Mouse (Mus musculus): ENCODE measurements around the gene Gm9736.
"Not testable (repeated sequence)": the region's sequence is repeated elsewhere in the genome, so short reads cannot be mapped to it uniquely, and the experiment has no call there.

DNA sequence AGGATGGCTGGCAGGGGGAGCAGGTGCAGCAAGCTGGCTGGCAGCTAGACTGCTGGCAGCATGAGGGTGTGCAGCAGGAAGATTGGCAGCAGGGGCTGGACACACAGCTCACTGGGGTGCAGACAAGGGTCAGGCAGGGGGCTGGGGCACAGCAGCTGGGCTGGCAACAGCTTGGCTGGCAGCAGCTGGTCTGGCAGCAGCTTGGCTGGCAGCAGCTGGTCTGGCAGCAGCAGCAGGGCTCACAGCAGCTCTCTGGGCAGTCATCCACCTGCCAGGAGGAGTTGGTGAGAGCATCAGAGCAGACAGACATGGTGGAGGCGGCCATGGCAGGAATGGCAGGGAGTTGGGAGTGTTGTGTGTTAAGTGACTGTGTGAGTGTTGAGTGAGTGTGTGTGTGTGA is 36.7 kb upstream of the Gm9736 start, which contains the start of gene Gm7137:
- TF ChIP-seq POLR2A (IDR thresholded peaks at IDR 0.05; ENCODE audit: borderline replicate concordance, insufficient read depth, low read length); CTCF (IDR thresholded peaks at IDR 0.05; ENCODE audit: borderline replicate concordance, insufficient read depth, low read depth, low read length): not testable (repeated sequence)

All from cerebellum, adult 2 months (tissue).